Mouse (Mus musculus) hindbrain, embryonic 11.5 days (tissue): ENCODE measurements around the gene Selp. TPM values are rescaled to one million over a fixed set of nuclear protein-coding genes. Genes with fewer than 3 reads are reported as not detected.
A peak's percentile ranks its signal among the peaks of the same experiment; 100 is the strongest.

Source experiments
- ATAC-seq: fragments of 200-750 bp; cut with Nextera tagmentation; 2 replicates; pipeline ENCODE4 v1.8.0; 2017; ENCODE audit warnings: mild to moderate bottlenecking, moderate TSS enrichment, moderate library complexity; ENCODE audit not compliant: low FRiP score
- DNase-seq: peaks from one replicate; pipeline ENCODE4 v3.0.0-alpha.2; 2015; ENCODE audit warnings: low spot score
- H3K27ac ChIP-seq: fragments of 300-500 bp; sonication (generic); 2 replicates; pipeline ENCODE4 v1.5.1; 2014; ENCODE audit warnings: mild to moderate bottlenecking, low read depth, low read length
- H3K27me3 ChIP-seq: fragments of 300-500 bp; sonication (generic); 2 replicates; pipeline ENCODE4 v1.6.1; 2014; ENCODE audit warnings: mild to moderate bottlenecking, low read length, moderate library complexity, mixed read lengths; ENCODE audit not compliant: control insufficient read depth, insufficient read depth
- H3K36me3 ChIP-seq: fragments of 300-500 bp; sonication (generic); 2 replicates; pipeline ENCODE4 v1.6.1; 2014; ENCODE audit warnings: mild to moderate bottlenecking, low read length, moderate library complexity, mixed read lengths; ENCODE audit not compliant: control insufficient read depth, insufficient read depth
- H3K4me1 ChIP-seq: fragments of 300-500 bp; sonication (generic); replicated peaks from 2 replicates; pipeline ENCODE4 v1.6.1; 2014; ENCODE audit warnings: low read length, mixed read lengths; ENCODE audit not compliant: control insufficient read depth, insufficient read depth
- H3K4me2 ChIP-seq: fragments of 300-500 bp; sonication (generic); replicated peaks from 2 replicates; pipeline ENCODE4 v1.6.1; 2014; ENCODE audit warnings: mild to moderate bottlenecking, low read depth, low read length
- H3K4me3 ChIP-seq: fragments of 300-500 bp; sonication (generic); 2 replicates; pipeline ENCODE4 v1.5.1; 2014; ENCODE audit warnings: low read depth, low read length
- H3K9ac ChIP-seq: fragments of 300-500 bp; sonication (generic); 2 replicates; pipeline ENCODE4 v1.6.1; 2014; ENCODE audit warnings: low read depth, low read length
- H3K9me3 ChIP-seq: fragments of 300-500 bp; sonication (generic); 2 replicates; pipeline ENCODE4 v1.6.1; 2016; ENCODE audit warnings: low read length; ENCODE audit not compliant: control insufficient read depth
- WGBS: fragments of 180-500 bp; shearing (Covaris S2); extraction: QIAGEN DNeasy Blood & Tissue Kit; methylation state at CpG from one replicate; pipeline ENCODE4 v1.1.7; 2014; 5-methylcytosine and 5-hydroxymethylcytosine counted together
- polyA plus RNA-seq: library from polyadenylated mRNA; unstranded; fragments of >200 nt; fragmentation: Nextera tagmentation; extraction: Ambion mirVana; gene quantifications from 2 replicates; pipeline ENCODE4 v1.2.1, GENCODE M21; 2014

Selp gene
- polyA plus RNA-seq, 1 experiment from 2014 or later: 0.06 TPM

GRCm38 (mm10) chr1:164130013-164130412, 14.9 kb downstream of the Selp start:
- Histone ChIP-seq H3K27ac (no peak overlapping the region), H3K4me2 (no peak overlapping the region), H3K4me3 (no peak overlapping the region), H3K36me3 (no peaks in the 10 kb centered on the region), H3K27me3 (no peaks in the 10 kb centered on the region), H3K9me3 (no peaks in the 10 kb centered on the region), H3K4me1 (no peaks in the 10 kb centered on the region), H3K9ac (no peak overlapping the region)
- 75% methylated on average over 3 of the region's 3 CpGs for WGBS
- no peak for ATAC-seq
- no peak for DNase-seq

GRCm38 (mm10) chr1:164132609-164133008, 17.5 kb downstream of the Selp start:
- Histone ChIP-seq H3K36me3 (no peaks in the 10 kb centered on the region), H3K27ac (no peak overlapping the region), H3K4me3 (no peak overlapping the region), H3K9me3 (no peaks in the 10 kb centered on the region), H3K27me3 (no peaks in the 10 kb centered on the region), H3K4me1 (no peaks in the 10 kb centered on the region), H3K4me2 (no peak overlapping the region), H3K9ac (no peak overlapping the region)
- WGBS: 89% methylated on average over 1 of the region's 1 CpGs
- ATAC-seq (no peak), DNase-seq (no peak)

GRCm38 (mm10) chr1:164134101-164134500, 19.0 kb downstream of the Selp start:
- no peaks in the 10 kb centered on the region for H3K4me1 ChIP-seq
- H3K9ac ChIP-seq: no peak overlapping the region
- no peak overlapping the region for H3K4me3 ChIP-seq
- no peaks in the 10 kb centered on the region for H3K9me3 ChIP-seq
- no peak for DNase-seq
- H3K27ac ChIP-seq: no peak overlapping the region
- no peak overlapping the region for H3K4me2 ChIP-seq
- no peaks in the 10 kb centered on the region for H3K27me3 ChIP-seq
- no peaks in the 10 kb centered on the region for H3K36me3 ChIP-seq
- ATAC-seq: no peak
- WGBS: 83% methylated on average over 6 of the region's 6 CpGs

- DNase-seq (no peak), ATAC-seq (no peak)
- H3K9me3 ChIP-seq: no peaks in the 10 kb centered on the region
- H3K4me1 ChIP-seq: no peaks in the 10 kb centered on the region
- H3K4me3 ChIP-seq: no peak overlapping the region
- no peak overlapping the region for H3K4me2 ChIP-seq
- H3K9ac ChIP-seq: no peak overlapping the region
- H3K27me3 ChIP-seq: no peaks in the 10 kb centered on the region
- whole genome bisulfite sequencing: 83% methylated on average over 5 of the region's 5 CpGs
- no peak overlapping the region for H3K27ac ChIP-seq
- H3K36me3 ChIP-seq: no peaks in the 10 kb centered on the region
These were observed 20.3 kb downstream of the Selp start for GRCm38 (mm10) chr1:164135360-164135759.

GRCm38 (mm10) chr1:164135960-164136359, 20.9 kb downstream of the Selp start:
- H3K9me3 ChIP-seq: no peaks in the 10 kb centered on the region
- no peak overlapping the region for H3K27ac ChIP-seq
- H3K4me3 ChIP-seq: no peak overlapping the region
- no peaks in the 10 kb centered on the region for H3K4me1 ChIP-seq
- no peak overlapping the region for H3K4me2 ChIP-seq
- no peaks in the 10 kb centered on the region for H3K36me3 ChIP-seq
- no peak for DNase-seq
- no peak overlapping the region for H3K9ac ChIP-seq
- H3K27me3 ChIP-seq: no peaks in the 10 kb centered on the region
- 81% methylated on average over 11 of the region's 11 CpGs for WGBS
- no peak for ATAC-seq

GRCm38 (mm10) chr1:164136636-164137035, 21.6 kb downstream of the Selp start:
- Histone ChIP-seq H3K27ac (no peak overlapping the region), H3K27me3 (no peaks in the 10 kb centered on the region), H3K4me3 (no peak overlapping the region), H3K9me3 (no peaks in the 10 kb centered on the region), H3K9ac (no peak overlapping the region), H3K4me1 (no peaks in the 10 kb centered on the region), H3K36me3 (no peaks in the 10 kb centered on the region), H3K4me2 (no peak overlapping the region)
- WGBS: 83% methylated on average over 6 of the region's 6 CpGs
- DNase-seq (no peak), ATAC-seq (no peak)

GRCm38 (mm10) chr1:164138365-164139130, 23.5 kb downstream of the Selp start:
- Histone ChIP-seq H3K4me1 (no peaks in the 10 kb centered on the region), H3K27me3 (no peaks in the 10 kb centered on the region), H3K9ac (no peak overlapping the region), H3K27ac (no peak overlapping the region), H3K36me3 (no peaks in the 10 kb centered on the region), H3K9me3 (no peaks in the 10 kb centered on the region), H3K4me2 (no peak overlapping the region), H3K4me3 (no peak overlapping the region)
- 9% methylated on average over 5 of the region's 5 CpGs for WGBS
- DNase-seq (peak; percentile 89), ATAC-seq (peak; percentile 82)

- Histone ChIP-seq H3K4me3 (no peak overlapping the region), H3K36me3 (no peaks in the 10 kb centered on the region), H3K9me3 (no peaks in the 10 kb centered on the region), H3K4me1 (no peaks in the 10 kb centered on the region), H3K27ac (no peak overlapping the region), H3K4me2 (no peak overlapping the region), H3K27me3 (no peaks in the 10 kb centered on the region), H3K9ac (no peak overlapping the region)
- no peak for ATAC-seq
- DNase-seq: no peak
- WGBS: 78% methylated on average over 4 of the region's 4 CpGs
These were observed 24.4 kb downstream of the Selp start for GRCm38 (mm10) chr1:164139464-164139863.

- Histone ChIP-seq H3K4me3 (no peak overlapping the region), H3K27me3 (no peaks in the 10 kb centered on the region), H3K4me1 (no peaks in the 10 kb centered on the region), H3K4me2 (no peak overlapping the region), H3K36me3 (no peaks in the 10 kb centered on the region), H3K27ac (no peak overlapping the region), H3K9ac (no peak overlapping the region), H3K9me3 (no peaks in the 10 kb centered on the region)
- no peak for DNase-seq
- 96% methylated on average over 6 of the region's 7 CpGs for WGBS
- ATAC-seq: no peak
These were observed 34.0 kb downstream of the Selp start for GRCm38 (mm10) chr1:164149083-164149482.
